8 mouse cellular contexts compared by ENCODE assay signal in genomic region chr5:131537831-131538310, GRCm38 (mm10).
DNase-seq lines count a peak whose midpoint lies in the region; ATAC-seq and TF ChIP-seq lines count a peak whose summit lies in the region.

No protein-coding gene starts in this region.

- no peaks in the 10 kb centered on the region for H3K36me3 ChIP-seq in forebrain, postnatal 0 days (ENCODE audit: insufficient read depth)
- H3K36me3 ChIP-seq in hindbrain, embryonic 15.5 days: no peaks in the 10 kb centered on the region
- no peaks in the 10 kb centered on the region for H3K36me3 ChIP-seq in liver, embryonic 11.5 days (ENCODE audit: control insufficient read depth, insufficient read depth, low read length)
- no peaks in the 10 kb centered on the region for H3K36me3 ChIP-seq in neural tube, embryonic 14.5 days (ENCODE audit: control insufficient read depth, insufficient read depth, low read length)

- H3K4me1 ChIP-seq in forebrain, postnatal 0 days (ENCODE audit: insufficient read depth): peaks cover 9% of the 10 kb centered on the region
- peaks cover 36% of the 10 kb centered on the region for H3K4me1 ChIP-seq in hindbrain, embryonic 15.5 days (replicated peaks)
- peaks cover 2% of the 10 kb centered on the region; the same call in 1 of the 2 replicates for H3K4me1 ChIP-seq in liver, embryonic 11.5 days (replicated peaks; ENCODE audit: control insufficient read depth, insufficient read depth, low read length)
- peaks cover 16% of the 10 kb centered on the region; the same call in 1 of the 2 replicates for H3K4me1 ChIP-seq in neural tube, embryonic 14.5 days (ENCODE audit: control insufficient read depth, insufficient read depth, low read length)

- H3K9ac ChIP-seq in forebrain, postnatal 0 days: peak overlapping the region; percentile 91
- peak overlapping the region; percentile 87 for H3K9ac ChIP-seq in hindbrain, embryonic 15.5 days
- H3K9ac ChIP-seq in liver, embryonic 11.5 days (ENCODE audit: low read depth, low read length): peak overlapping the region; percentile 71
- peak overlapping the region; percentile 99 for H3K9ac ChIP-seq in neural tube, embryonic 14.5 days (replicated peaks; ENCODE audit: low read depth, low read length)

- H3K27me3 ChIP-seq in forebrain, postnatal 0 days (ENCODE audit: insufficient read depth, low read length): no peaks in the 10 kb centered on the region
- no peaks in the 10 kb centered on the region for H3K27me3 ChIP-seq in hindbrain, embryonic 15.5 days
- H3K27me3 ChIP-seq in liver, embryonic 11.5 days (replicated peaks; ENCODE audit: control insufficient read depth, insufficient read depth, low read length): peaks cover 33% of the 10 kb centered on the region
- H3K27me3 ChIP-seq in neural tube, embryonic 14.5 days (ENCODE audit: control insufficient read depth, insufficient read depth, low read length): no peaks in the 10 kb centered on the region

- 3% methylated on average over 47 of the region's 48 CpGs for WGBS in forebrain, postnatal 0 days
- WGBS in hindbrain, embryonic 15.5 days: under 1% methylated on average over 42 of the region's 48 CpGs
- under 1% methylated on average over 47 of the region's 48 CpGs for WGBS in liver, embryonic 11.5 days
- WGBS in neural tube, embryonic 14.5 days: under 1% methylated on average over 27 of the region's 48 CpGs

- no peak for DNase-seq in layer of hippocampus, adult 2 months (ENCODE audit: low spot score in 2 of 2)
- no peak for DNase-seq in layer of hippocampus, adult 9-10 months (ENCODE audit: low spot score)
- peak; percentile 10 for DNase-seq in cerebellum, adult 11-12 months
- no peak for DNase-seq in forebrain, postnatal 0 days
- DNase-seq in liver, embryonic 11.5 days (ENCODE audit: low spot score): peak; percentile 69
- DNase-seq in spleen, postnatal 4 days (ENCODE audit: low spot score in 2 of 2): no peak

- H3K27ac ChIP-seq in layer of hippocampus, adult 2 months: peak overlapping the region; percentile 94
- H3K27ac ChIP-seq in forebrain, postnatal 0 days (ENCODE audit: low read depth, low read length): peak overlapping the region; percentile 97
- peak overlapping the region; percentile 99 for H3K27ac ChIP-seq in hindbrain, embryonic 15.5 days (replicated peaks)
- H3K27ac ChIP-seq in liver, embryonic 11.5 days (ENCODE audit: low read depth, low read length): peak overlapping the region; percentile 77
- peak overlapping the region; percentile 99 for H3K27ac ChIP-seq in neural tube, embryonic 14.5 days (ENCODE audit: low read depth, low read length)

- H3K4me2 ChIP-seq in forebrain, postnatal 0 days (ENCODE audit: low read depth): peak overlapping the region; percentile 80
- peak overlapping the region; percentile 83 for H3K4me2 ChIP-seq in hindbrain, embryonic 15.5 days
- peak overlapping the region; percentile 75 for H3K4me2 ChIP-seq in liver, embryonic 11.5 days
- H3K4me2 ChIP-seq in neural tube, embryonic 14.5 days (ENCODE audit: low read depth, low read length): peak overlapping the region; percentile 82

- no peaks in the 10 kb centered on the region for H3K9me3 ChIP-seq in forebrain, postnatal 0 days (ENCODE audit: low read length)
- no peaks in the 10 kb centered on the region for H3K9me3 ChIP-seq in hindbrain, embryonic 15.5 days
- H3K9me3 ChIP-seq in liver, embryonic 11.5 days (ENCODE audit: control insufficient read depth, low read length): no peaks in the 10 kb centered on the region
- H3K9me3 ChIP-seq in neural tube, embryonic 14.5 days (ENCODE audit: control insufficient read depth, low read length): no peaks in the 10 kb centered on the region

- no peak for TF ChIP-seq CTCF in layer of hippocampus, adult 2 months (conservative IDR thresholded peaks at IDR 0.05)
- no peak for TF ChIP-seq CTCF in forebrain, postnatal 0 days (IDR thresholded peaks at IDR 0.05; ENCODE audit: low read depth)

- peak; percentile 74 for ATAC-seq in forebrain, postnatal 0 days
- peak; percentile 74 for ATAC-seq in hindbrain, embryonic 15.5 days (ENCODE audit: low FRiP score, low read depth)
- peak; percentile 42 for ATAC-seq in liver, embryonic 11.5 days (replicated peaks; ENCODE audit: low FRiP score)
- ATAC-seq in neural tube, embryonic 14.5 days (ENCODE audit: low read depth): peak; percentile 78

- peak overlapping the region; percentile 66 for H3K4me3 ChIP-seq in layer of hippocampus, adult 2 months
- H3K4me3 ChIP-seq in forebrain, postnatal 0 days (ENCODE audit: low read depth, low read length): peak overlapping the region; percentile 85
- H3K4me3 ChIP-seq in hindbrain, embryonic 15.5 days: peak overlapping the region; percentile 70
- H3K4me3 ChIP-seq in liver, embryonic 11.5 days (ENCODE audit: low read depth, low read length): peak overlapping the region; percentile 59
- peak overlapping the region; percentile 75 for H3K4me3 ChIP-seq in neural tube, embryonic 14.5 days (ENCODE audit: low read depth, low read length)

Comparison
In these comparisons a context has a peak if more than half of its experiments do, and no peak if none do; other contexts are left out.
1. DNase-seq: peak in cerebellum, adult 11-12 months (single experiment) and liver, embryonic 11.5 days (single experiment); none in layer of hippocampus, adult 2 months (0 of 2), layer of hippocampus, adult 9-10 months (single experiment), forebrain, postnatal 0 days (single experiment) and spleen, postnatal 4 days (0 of 2).
2. Peak in every context shown above with its lines, with median percentiles within 50 percentile points of each other: H3K27ac ChIP-seq, H3K4me3 ChIP-seq, ATAC-seq, H3K4me2 ChIP-seq and H3K9ac ChIP-seq.